Mouse (Mus musculus): Measurements from ENCODE around the gene Gid4. TPM values are rescaled to one million over a fixed set of nuclear protein-coding genes. Genes with fewer than 3 reads are reported as not detected.

Gene Gid4
- polyA plus RNA-seq, 1 experiment = 36.7 TPM

DNA sequence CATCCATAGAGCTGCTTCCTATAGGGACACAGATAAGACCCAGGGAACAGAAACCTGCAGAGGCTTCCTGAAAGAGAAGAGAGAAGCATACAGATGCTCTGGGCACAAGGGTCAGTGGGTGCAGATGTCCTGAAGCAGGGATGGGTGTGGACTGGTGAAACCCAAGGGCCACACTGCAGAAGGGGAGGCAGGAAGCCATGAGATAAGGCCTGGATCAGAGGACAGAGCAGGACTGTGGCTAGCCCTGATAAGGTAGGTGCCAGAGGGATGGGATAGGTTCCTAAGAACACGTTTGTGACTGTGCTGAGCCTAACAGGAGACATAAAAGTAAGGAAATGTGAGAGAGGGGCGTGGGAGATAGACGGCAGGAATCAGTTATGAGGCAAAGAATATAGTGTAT, 69.3 kb downstream of the Gid4 start:
- Histone ChIP-seq H3K4me3 (replicated peaks; ENCODE audit: extremely low read depth, low read depth, low read length) (no peak overlapping the region), H3K4me1 (ENCODE audit: control insufficient read depth, insufficient read depth, low read length) (no peaks in the 10 kb centered on the region)
- DNase-seq = no peak
- no peak for TF ChIP-seq POLR2A (IDR thresholded peaks at IDR 0.05; ENCODE audit: borderline replicate concordance, extremely low read depth, low read depth, low read length)
- no peak for TF ChIP-seq CTCF (IDR thresholded peaks at IDR 0.05; ENCODE audit: insufficient read depth, low read length)
- WGBS = 58% methylated on average over 3 of the region's 3 CpGs

DNA sequence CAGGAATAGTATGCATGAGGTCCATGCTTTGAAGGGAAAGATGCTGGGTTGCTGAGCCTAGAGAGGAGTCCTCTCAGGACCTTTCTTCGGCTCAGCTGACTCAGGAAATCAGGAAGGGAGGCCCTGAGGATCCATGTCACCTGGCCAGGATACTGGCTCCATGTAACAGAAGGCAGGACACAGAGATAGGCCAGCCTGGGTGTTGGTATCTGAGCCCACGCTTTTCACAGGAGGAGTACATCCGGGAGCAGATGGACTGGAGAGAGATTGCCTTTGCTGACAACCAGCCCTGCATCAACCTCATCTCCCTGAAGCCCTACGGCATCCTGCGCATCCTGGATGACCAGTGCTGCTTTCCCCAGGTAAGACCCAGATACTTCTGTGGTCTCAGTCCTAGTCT, 75.8 kb downstream of the Gid4 start:
- 86% methylated on average over 5 of the region's 5 CpGs for WGBS
- Histone ChIP-seq H3K4me3 (replicated peaks; ENCODE audit: extremely low read depth, low read depth, low read length) (no peak overlapping the region), H3K4me1 (ENCODE audit: control insufficient read depth, insufficient read depth, low read length) (no peaks in the 10 kb centered on the region)
- DNase-seq = no peak
- TF ChIP-seq CTCF (IDR thresholded peaks at IDR 0.05; ENCODE audit: insufficient read depth, low read length) (no peak), POLR2A (IDR thresholded peaks at IDR 0.05; ENCODE audit: borderline replicate concordance, extremely low read depth, low read depth, low read length) (no peak)

DNA sequence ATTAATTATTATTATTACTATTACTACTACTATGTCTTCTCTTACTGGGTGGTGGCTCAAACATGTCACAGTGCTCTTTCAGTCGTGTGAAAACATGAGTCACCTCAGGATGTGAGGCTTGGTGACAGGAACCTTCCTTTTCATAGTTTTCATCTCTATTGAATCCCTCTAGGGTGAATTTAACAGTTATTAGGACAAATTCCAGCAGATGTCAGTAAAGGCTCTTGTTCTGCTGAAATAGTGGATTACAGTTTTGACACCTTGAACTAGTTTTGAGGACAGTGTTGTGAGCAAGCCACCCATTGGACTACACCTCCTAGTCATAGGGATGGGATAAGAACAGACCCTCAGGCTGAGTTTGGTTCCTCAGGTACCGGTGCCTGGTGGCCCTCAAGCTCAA, 78.7 kb downstream of the Gid4 start:
- no peak for DNase-seq
- WGBS = 45% methylated on average over 2 of the region's 2 CpGs
- H3K4me3 ChIP-seq (replicated peaks; ENCODE audit: extremely low read depth, low read depth, low read length) = no peak overlapping the region
- H3K4me1 ChIP-seq (ENCODE audit: control insufficient read depth, insufficient read depth, low read length) = no peaks in the 10 kb centered on the region
- TF ChIP-seq CTCF (IDR thresholded peaks at IDR 0.05; ENCODE audit: insufficient read depth, low read length) = no peak
- TF ChIP-seq POLR2A (IDR thresholded peaks at IDR 0.05; ENCODE audit: borderline replicate concordance, extremely low read depth, low read depth, low read length) = no peak

Other genes starting within 250 kb of the Gid4 start
- 206 and 236 TPM in 2 replicates for gene Srebf1, start 194.6 kb upstream of the Gid4 start, polyA plus RNA-seq (2012; rRNA removed)
- 98.4 and 99.3 TPM in 2 replicates for gene Tom1l2, start 64.2 kb upstream of the Gid4 start, polyA plus RNA-seq (2012; rRNA removed)
- 10.9 and 17.7 TPM in 2 replicates for gene Drc3, start 63.8 kb upstream of the Gid4 start, polyA plus RNA-seq (2012; rRNA removed)
- gene Atpaf2, start 1.3 kb downstream of the Gid4 start, polyA plus RNA-seq (2012; rRNA removed) = 17.6 and 23.8 TPM in 2 replicates
- gene Drg2, start 37.4 kb downstream of the Gid4 start, polyA plus RNA-seq (2012; rRNA removed) = 31.7 and 40.3 TPM in 2 replicates
- gene Myo15, start 52.2 kb downstream of the Gid4 start, polyA plus RNA-seq (2012; rRNA removed) = 0.43 and 0.45 TPM in 2 replicates
- gene Alkbh5, start 119.2 kb downstream of the Gid4 start, polyA plus RNA-seq (2012; rRNA removed) = 28.0 and 28.3 TPM in 2 replicates

All from lung, adult 2 months (tissue).